Mouse (Mus musculus): ENCODE results near the gene Mettl26. TPM values are rescaled to one million over a fixed set of nuclear protein-coding genes. Genes with fewer than 3 reads are reported as not detected.

Gene Mettl26
- total and polyA plus RNA-seq, 3 experiments, result 12.7 to 30.5 (median 12.7) TPM

- TF ChIP-seq EP300 (IDR thresholded peaks at IDR 0.05; ENCODE audit: insufficient read depth, low read depth, low read length) (no peak), POLR2A (IDR thresholded peaks at IDR 0.05; ENCODE audit: insufficient read depth, low read depth, low read length) (no peak), CTCF (IDR thresholded peaks at IDR 0.05) (no peak)
- peaks cover 24% of the 10 kb centered on the region for H3K4me1 ChIP-seq (ENCODE audit: control insufficient read depth, insufficient read depth, low read length)
- no peaks in the 10 kb centered on the region for H3K27me3 ChIP-seq (ENCODE audit: control insufficient read depth, insufficient read depth, low read length)
- 80% methylated on average over 4 of the region's 4 CpGs for WGBS
- no peak overlapping the region for H3K4me3 ChIP-seq
- intact Hi-C loops (cut with DNase I), result no loop called here
- no peak overlapping the region for H3K27ac ChIP-seq
- no peaks in the 10 kb centered on the region for H3K36me3 ChIP-seq (ENCODE audit: control insufficient read depth, insufficient read depth, low read length)
- DNase-seq, result no peak
- H3K9ac ChIP-seq (ENCODE audit: low read depth, low read length), result no peak overlapping the region
- H3K79me2 ChIP-seq (replicated peaks; ENCODE audit: control insufficient read depth, insufficient read depth, low read length), result peaks cover 2% of the 10 kb centered on the region
Observed at GRCm38 (mm10) chr17:25838904-25839303, 36.0 kb upstream of the Mettl26 start.

DNA sequence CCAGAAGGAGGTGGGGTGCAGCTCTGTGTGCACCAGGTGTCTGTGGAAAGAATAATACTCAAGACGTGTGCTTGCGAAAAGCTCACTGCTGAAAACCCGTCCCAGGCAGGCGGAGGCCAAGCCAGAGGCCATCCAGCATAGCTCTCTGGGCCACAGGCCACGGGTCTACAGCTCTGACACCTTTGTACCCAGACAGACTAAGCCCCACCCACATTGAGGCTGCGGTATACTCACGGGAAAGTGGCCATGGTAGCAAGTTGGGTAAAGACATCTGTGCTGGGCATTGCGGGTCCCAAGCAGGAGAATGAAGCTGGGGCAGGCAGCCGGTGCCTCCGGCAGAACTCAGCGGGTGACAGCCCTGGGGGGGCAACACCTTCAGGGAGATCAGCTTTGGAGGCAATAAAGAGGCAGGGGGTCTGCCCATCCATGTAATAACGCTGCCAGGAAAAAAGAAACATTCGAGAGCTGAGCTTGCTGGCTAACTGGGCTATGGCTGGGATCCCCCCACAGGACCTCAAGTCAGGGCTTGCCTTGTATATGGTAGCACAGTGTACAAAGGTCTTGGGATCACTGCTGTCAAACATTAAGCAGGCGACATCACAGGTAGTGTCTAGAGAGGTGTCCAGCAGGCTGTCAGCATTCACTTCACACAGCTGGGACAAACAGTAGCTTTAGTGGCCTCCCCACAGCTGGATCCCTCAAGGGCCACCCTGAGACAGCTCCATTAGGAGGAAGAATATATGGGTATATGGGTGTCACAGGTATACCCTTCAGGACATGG lies 35.2 kb upstream of the Mettl26 start:
- Histone ChIP-seq H3K9ac (ENCODE audit: low read depth, low read length) (no peak overlapping the region), H3K36me3 (ENCODE audit: control insufficient read depth, insufficient read depth, low read length) (no peaks in the 10 kb centered on the region), H3K79me2 (replicated peaks; ENCODE audit: control insufficient read depth, insufficient read depth, low read length) (peaks cover 2% of the 10 kb centered on the region), H3K27me3 (ENCODE audit: control insufficient read depth, insufficient read depth, low read length) (no peaks in the 10 kb centered on the region), H3K4me3 (no peak overlapping the region), H3K4me1 (ENCODE audit: control insufficient read depth, insufficient read depth, low read length) (peaks cover 21% of the 10 kb centered on the region), H3K27ac (no peak overlapping the region)
- no peak for DNase-seq
- 80% methylated on average over 14 of the region's 14 CpGs for WGBS
- intact Hi-C loops (cut with DNase I), result no loop called here
- TF ChIP-seq EP300 (IDR thresholded peaks at IDR 0.05; ENCODE audit: insufficient read depth, low read depth, low read length) (no peak), CTCF (IDR thresholded peaks at IDR 0.05) (no peak), POLR2A (IDR thresholded peaks at IDR 0.05; ENCODE audit: insufficient read depth, low read depth, low read length) (no peak)

- TF ChIP-seq POLR2A (IDR thresholded peaks at IDR 0.05; ENCODE audit: insufficient read depth, low read depth, low read length), result no peak
- no peak for TF ChIP-seq EP300 (IDR thresholded peaks at IDR 0.05; ENCODE audit: insufficient read depth, low read depth, low read length)
- Histone ChIP-seq H3K4me3 (no peak overlapping the region), H3K79me2 (replicated peaks; ENCODE audit: control insufficient read depth, insufficient read depth, low read length) (no peaks in the 10 kb centered on the region), H3K36me3 (ENCODE audit: control insufficient read depth, insufficient read depth, low read length) (no peaks in the 10 kb centered on the region), H3K9ac (ENCODE audit: low read depth, low read length) (no peak overlapping the region), H3K27me3 (ENCODE audit: control insufficient read depth, insufficient read depth, low read length) (no peaks in the 10 kb centered on the region), H3K4me1 (ENCODE audit: control insufficient read depth, insufficient read depth, low read length) (peaks cover 18% of the 10 kb centered on the region), H3K27ac (no peak overlapping the region)
- 94% methylated on average over 6 of the region's 6 CpGs for WGBS
- DNase-seq, result no peak
- intact Hi-C loops (cut with DNase I), result no loop called here
Observed at GRCm38 (mm10) chr17:25840519-25840918, 34.4 kb upstream of the Mettl26 start.

- no peaks in the 10 kb centered on the region for H3K36me3 ChIP-seq (ENCODE audit: control insufficient read depth, insufficient read depth, low read length)
- H3K4me1 ChIP-seq (ENCODE audit: control insufficient read depth, insufficient read depth, low read length), result peaks cover 14% of the 10 kb centered on the region
- no peaks in the 10 kb centered on the region for H3K79me2 ChIP-seq (replicated peaks; ENCODE audit: control insufficient read depth, insufficient read depth, low read length)
Observed at GRCm38 (mm10) chr17:25841117-25841880, 33.6 kb upstream of the Mettl26 start, which contains the start of gene Gm20683. Gene Gm20683 (minus strand): TSS chr17:25841763.

DNA sequence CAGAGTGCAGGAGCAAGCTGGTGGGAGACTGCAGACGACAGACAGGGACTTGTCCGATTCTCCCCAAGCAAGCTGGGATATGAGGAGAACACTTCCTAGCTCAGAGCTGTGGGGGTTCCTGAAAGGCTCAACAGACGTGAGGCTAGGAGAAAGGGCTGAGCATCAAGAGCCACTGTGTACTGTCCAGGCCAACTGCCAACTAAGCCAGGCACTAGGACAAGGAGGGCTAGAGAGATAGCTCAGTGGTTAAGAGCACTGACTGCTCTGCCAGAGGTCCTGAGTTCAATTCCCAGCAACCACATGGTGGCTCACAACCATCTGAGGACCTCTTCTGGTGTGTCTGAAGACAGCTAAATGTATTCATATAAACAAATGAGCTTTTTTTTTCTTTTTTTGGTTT lies 32.4 kb upstream of the Mettl26 start:
- TF ChIP-seq CTCF (IDR thresholded peaks at IDR 0.05) (no peak), POLR2A (IDR thresholded peaks at IDR 0.05; ENCODE audit: insufficient read depth, low read depth, low read length) (no peak), EP300 (IDR thresholded peaks at IDR 0.05; ENCODE audit: insufficient read depth, low read depth, low read length) (no peak)
- H3K27me3 ChIP-seq (ENCODE audit: control insufficient read depth, insufficient read depth, low read length), result no peaks in the 10 kb centered on the region
- no peaks in the 10 kb centered on the region for H3K36me3 ChIP-seq (ENCODE audit: control insufficient read depth, insufficient read depth, low read length)
- H3K79me2 ChIP-seq (replicated peaks; ENCODE audit: control insufficient read depth, insufficient read depth, low read length), result no peaks in the 10 kb centered on the region
- WGBS, result 68% methylated on average over 3 of the region's 3 CpGs
- peaks cover 11% of the 10 kb centered on the region for H3K4me1 ChIP-seq (ENCODE audit: control insufficient read depth, insufficient read depth, low read length)
- no peak overlapping the region for H3K9ac ChIP-seq (ENCODE audit: low read depth, low read length)
- H3K27ac ChIP-seq, result no peak overlapping the region
- no peak overlapping the region for H3K4me3 ChIP-seq
- intact Hi-C loops (cut with DNase I), result no loop called here
- DNase-seq, result no peak

More at GRCm38 (mm10) chr17:25841117-25841880, 33.6 kb upstream of the Mettl26 start, which contains the start of gene Gm20683:
- TF ChIP-seq EP300 (IDR thresholded peaks at IDR 0.05; ENCODE audit: insufficient read depth, low read depth, low read length) (no peak), CTCF (IDR thresholded peaks at IDR 0.05) (no peak), POLR2A (IDR thresholded peaks at IDR 0.05; ENCODE audit: insufficient read depth, low read depth, low read length) (no peak)
- H3K27ac ChIP-seq, result no peak within 1 kb of the TSS
- no peaks in the 10 kb centered on the region for H3K27me3 ChIP-seq (ENCODE audit: control insufficient read depth, insufficient read depth, low read length)
- intact Hi-C loops (cut with DNase I), result no loop called here
- H3K4me3 ChIP-seq, result no peak within 1 kb of the TSS
- WGBS, result 91% methylated on average over 22 of the region's 22 CpGs
- no peak within 1 kb of the TSS for H3K9ac ChIP-seq (ENCODE audit: low read depth, low read length)
- no peak for DNase-seq

Measured in heart, adult 2 months (tissue).